ENCODE assay signal across 8 mouse cellular contexts in genomic region chr2:34645851-34646540, GRCm38 (mm10).
A peak's percentile ranks its signal among the peaks of the same experiment; 100 is the strongest.
DNase-seq lines count a peak whose midpoint lies in the region; ATAC-seq lines count a peak whose summit lies in the region.

No protein-coding gene starts in this region.

- peaks cover 3% of the 10 kb centered on the region; the same call in 1 of the 2 replicates for H3K27me3 ChIP-seq in erythroblast, embryonic 14.5 days (ENCODE audit: control insufficient read depth)
- H3K27me3 ChIP-seq in heart, embryonic 16.5 days (ENCODE audit: control insufficient read depth, insufficient read depth, low read length) = no peaks in the 10 kb centered on the region

- peak overlapping the region; percentile 66 for H3K4me3 ChIP-seq in erythroblast, embryonic 14.5 days (replicated peaks)
- peak overlapping the region; percentile 63 for H3K4me3 ChIP-seq in heart, embryonic 16.5 days (ENCODE audit: low read length)

- H3K4me2 ChIP-seq in heart, embryonic 16.5 days (ENCODE audit: low read depth, low read length) = peak overlapping the region; percentile 93

- no peaks in the 10 kb centered on the region for H3K9me3 ChIP-seq in erythroblast, embryonic 14.5 days (ENCODE audit: control insufficient read depth, low read length)
- H3K9me3 ChIP-seq in heart, embryonic 16.5 days (replicated peaks; ENCODE audit: control insufficient read depth, low read length) = no peaks in the 10 kb centered on the region

- H3K9ac ChIP-seq in heart, embryonic 16.5 days (ENCODE audit: low read length) = peak overlapping the region; percentile 70

- ATAC-seq in CD4-positive, CD25-positive, alpha-beta regulatory T cell, adult 4 months = peak; percentile 91
- peak; percentile 88 for ATAC-seq in heart, embryonic 16.5 days (replicated peaks; ENCODE audit: extremely low read depth, insufficient read depth, low FRiP score)
- ATAC-seq in megakaryocyte, adult 5-6 weeks (ENCODE audit: poor library complexity, severe bottlenecking) = peak; percentile 88
- ATAC-seq in cerebellum, adult (ENCODE audit: insufficient number of reproducible peaks, low FRiP score, low TSS enrichment) = no peak

- no peaks in the 10 kb centered on the region for H3K36me3 ChIP-seq in erythroblast, embryonic 14.5 days (ENCODE audit: control insufficient read depth)
- H3K36me3 ChIP-seq in heart, embryonic 16.5 days (ENCODE audit: control insufficient read depth, insufficient read depth) = no peaks in the 10 kb centered on the region

- peaks cover 25% of the 10 kb centered on the region for H3K4me1 ChIP-seq in erythroblast, embryonic 14.5 days (ENCODE audit: control insufficient read depth)
- H3K4me1 ChIP-seq in heart, embryonic 16.5 days (ENCODE audit: control insufficient read depth, insufficient read depth, low read length) = peaks cover 7% of the 10 kb centered on the region; the same call in 1 of the 2 replicates

- peak; percentile 81 to 89 for DNase-seq in adrenal gland, adult (ENCODE audit: inconsistent age in 2 of 2, low spot score in 1 of 2)
- DNase-seq in kidney, postnatal 14 days = peak; percentile 80
- DNase-seq in spleen, adult 12 weeks (ENCODE audit: low spot score) = peak; percentile 77

- WGBS in heart, embryonic 16.5 days = 6% methylated on average over 21 of the region's 21 CpGs

- H3K27ac ChIP-seq in heart, embryonic 16.5 days (ENCODE audit: low read length) = peak overlapping the region; percentile 39; the same call in 1 of the 2 replicates
